Mouse (Mus musculus): ENCODE results near the gene B3gnt7.

GRCm38 (mm10) chr1:86345956-86346355 lies 43.3 kb downstream of the B3gnt7 start:
- TF ChIP-seq CTCF (IDR thresholded peaks at IDR 0.05; ENCODE audit: low read depth, low read length) (no peak), POLR2A (IDR thresholded peaks at IDR 0.05; ENCODE audit: insufficient read depth, low read length) (no peak), EP300 (IDR thresholded peaks at IDR 0.05; ENCODE audit: insufficient read depth, low read depth, low read length) (no peak)

Data from ES-Bruce4 (cell line).